Mouse (Mus musculus): ENCODE measurements around the gene Hoxd12. TPM values are rescaled to one million over a fixed set of nuclear protein-coding genes. Genes with fewer than 3 reads are reported as not detected.

Hoxd12 gene
- polyA plus RNA-seq, 2 experiments from 2014 or later, result not detected

GRCm38 (mm10) chr2:74710929-74711543 lies 36.2 kb downstream of the Hoxd12 start:
- ATAC-seq, result no peak

- ATAC-seq, result no peak
These were observed 37.2 kb downstream of the Hoxd12 start, which contains the start of the genes Hoxd3 and Hoxd4 for GRCm38 (mm10) chr2:74711721-74712621. Gene Hoxd3, plus strand, starts transcription at chr2:74711927. Gene Hoxd4, plus strand, starts transcription at chr2:74711929.

- ATAC-seq, result no peak
These were observed 38.7 kb downstream of the Hoxd12 start for GRCm38 (mm10) chr2:74713239-74714150.

GRCm38 (mm10) chr2:74714156-74714789 lies 39.5 kb downstream of the Hoxd12 start:
- ATAC-seq, result no peak

GRCm38 (mm10) chr2:74714881-74715280 lies 40.1 kb downstream of the Hoxd12 start:
- no peak for ATAC-seq

GRCm38 (mm10) chr2:74715504-74716241 lies 40.9 kb downstream of the Hoxd12 start:
- ATAC-seq, result peak; percentile 52

GRCm38 (mm10) chr2:74720384-74720783 lies 45.6 kb downstream of the Hoxd12 start:
- no peak for ATAC-seq

GRCm38 (mm10) chr2:74720955-74721491 lies 46.2 kb downstream of the Hoxd12 start:
- ATAC-seq, result no peak

- ATAC-seq, result no peak
These were observed 47.1 kb downstream of the Hoxd12 start for GRCm38 (mm10) chr2:74721882-74722281.

GRCm38 (mm10) chr2:74722949-74723348 lies 48.1 kb downstream of the Hoxd12 start:
- ATAC-seq, result no peak

GRCm38 (mm10) chr2:74724244-74725015 lies 49.6 kb downstream of the Hoxd12 start:
- no peak for ATAC-seq

GRCm38 (mm10) chr2:74725171-74725570 lies 50.4 kb downstream of the Hoxd12 start:
- ATAC-seq, result no peak

GRCm38 (mm10) chr2:74726551-74726950 lies 51.7 kb downstream of the Hoxd12 start, which contains the start of gene Gm28230:
Gene Gm28230, plus strand, starts transcription at chr2:74726728.
- ATAC-seq, result no peak

GRCm38 (mm10) chr2:74726973-74727639 lies 52.3 kb downstream of the Hoxd12 start:
- no peak for ATAC-seq

Other genes starting within 250 kb of the Hoxd12 start
- 10 to 100 TPM; 29.4 to 32.2 TPM for gene Lnpk, start 95.6 kb upstream of the Hoxd12 start, polyA plus RNA-seq (2017; shearing (Covaris generic))
- gene Evx2, start 15.5 kb upstream of the Hoxd12 start, polyA plus RNA-seq (2017; shearing (Covaris generic)), result not detected
- not detected for gene Hoxd13, start 6.7 kb upstream of the Hoxd12 start, polyA plus RNA-seq (2017; shearing (Covaris generic))
- gene Hoxd11, start 4.5 kb downstream of the Hoxd12 start, polyA plus RNA-seq (2017; shearing (Covaris generic)), result not detected
- not detected for gene Hoxd10, start 16.9 kb downstream of the Hoxd12 start, polyA plus RNA-seq (2017; shearing (Covaris generic))
- gene Hoxd9, start 22.7 kb downstream of the Hoxd12 start, polyA plus RNA-seq (2017; shearing (Covaris generic)), result not detected
- gene Hoxd8, start 29.6 kb downstream of the Hoxd12 start, polyA plus RNA-seq (2017; shearing (Covaris generic)), result not detected
- gene Hoxd3, start 36.9 kb downstream of the Hoxd12 start, polyA plus RNA-seq (2017; shearing (Covaris generic)), result not detected
- not detected for gene Hoxd4, start 36.9 kb downstream of the Hoxd12 start, polyA plus RNA-seq (2017; shearing (Covaris generic))
- not detected for gene Gm28230, start 51.7 kb downstream of the Hoxd12 start, polyA plus RNA-seq (2017; shearing (Covaris generic))
- not detected for gene Hoxd1, start 88.0 kb downstream of the Hoxd12 start, polyA plus RNA-seq (2017; shearing (Covaris generic))
- 10 to 100 TPM; 18.8 to 25.3 TPM for gene Mtx2, start 150.8 kb downstream of the Hoxd12 start, polyA plus RNA-seq (2017; shearing (Covaris generic))

All from activated CD4-positive, CD25-positive, alpha-beta regulatory T cell, adult 4 months (primary cell).